Mouse (Mus musculus): Measurements from ENCODE around the gene Maob.

Gene Maob

DNA sequence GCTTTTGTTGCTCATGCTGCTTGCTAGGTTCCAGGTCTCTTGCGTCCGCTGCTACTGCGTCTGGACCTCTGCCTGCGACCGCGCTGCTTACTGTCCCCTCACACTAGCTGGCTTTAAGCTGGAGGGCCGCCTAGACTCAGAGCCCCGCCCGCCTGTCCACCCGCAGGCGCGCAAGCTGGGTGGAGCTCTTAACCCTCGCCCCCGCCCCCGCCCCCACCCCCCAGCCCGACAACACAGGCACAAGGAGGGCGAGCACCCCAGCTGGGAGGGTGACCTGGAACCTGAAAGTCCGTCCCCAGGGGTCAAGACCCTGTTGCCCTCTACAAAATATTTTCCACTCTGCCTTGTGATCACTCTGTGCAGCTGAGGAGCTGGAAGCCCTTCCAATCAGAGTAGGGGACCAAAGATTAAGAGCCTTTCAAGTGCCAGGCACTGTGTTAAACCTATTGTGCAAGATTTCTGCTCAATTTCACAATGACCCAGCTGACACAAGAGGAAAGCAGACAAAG is at the start of gene Maob:
Gene Maob, minus strand, starts transcription at position 106 of the 509 bp plus-strand sequence.
- peak; percentile 8 for DNase-seq

DNA sequence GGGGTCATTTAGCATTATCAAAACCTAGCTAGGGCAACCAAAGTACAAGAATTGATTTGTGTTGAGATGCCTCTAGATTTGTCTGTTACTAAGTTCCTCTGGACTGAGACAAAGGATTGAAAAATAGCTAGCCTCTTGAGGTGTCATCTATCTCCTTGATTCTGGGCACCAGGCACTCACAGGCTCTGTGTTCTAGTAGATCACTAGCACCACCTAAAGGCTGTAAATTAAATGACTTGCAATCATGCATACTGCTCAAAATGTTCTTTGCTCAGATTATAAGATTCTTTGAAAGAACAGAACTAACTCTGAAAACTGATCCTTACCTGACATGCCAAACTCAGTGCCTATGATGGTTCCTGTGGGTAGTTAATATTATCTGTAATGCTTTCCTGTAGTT is 43.1 kb upstream of the Maob start:
- DNase-seq, result no peak

DNA sequence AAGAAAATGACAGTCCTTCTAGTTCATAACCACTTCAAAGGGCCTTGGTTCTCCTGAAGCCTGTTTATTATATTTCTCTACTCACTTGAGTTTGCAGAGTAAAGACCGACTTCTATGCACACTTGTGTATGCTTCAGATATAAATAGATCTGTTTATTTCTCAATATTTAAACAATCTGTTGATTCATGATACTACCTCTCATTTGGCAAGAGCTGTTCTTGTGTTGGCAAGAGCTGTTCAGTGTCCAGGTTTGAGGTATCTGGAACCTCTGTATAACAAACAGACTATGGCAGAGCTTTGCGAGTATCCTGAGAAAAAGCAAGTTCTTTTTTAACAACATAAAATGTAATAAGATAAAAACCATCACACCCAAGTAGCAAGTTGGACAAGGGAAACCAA is 28.9 kb upstream of the Maob start:
- DNase-seq, result no peak

DNA sequence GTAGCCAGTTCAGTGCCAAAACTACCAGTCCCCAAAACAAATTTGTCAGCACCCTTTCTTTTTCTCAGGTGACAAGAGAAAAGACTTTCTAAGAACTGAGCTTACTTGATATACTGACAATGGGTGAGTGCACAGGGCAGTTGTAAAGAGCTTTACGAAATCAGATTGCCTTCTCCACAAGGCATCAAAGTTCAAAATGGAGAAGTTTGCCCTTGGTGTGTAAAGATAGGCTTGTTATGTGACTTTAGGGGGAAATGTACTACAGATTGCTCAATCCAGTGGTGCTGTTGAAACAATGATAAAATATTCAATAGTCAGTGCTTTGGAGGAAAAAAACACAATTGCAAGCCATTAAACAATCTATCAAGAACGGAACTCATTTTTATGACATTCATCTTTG is 24.3 kb upstream of the Maob start:
- no peak for DNase-seq

DNA sequence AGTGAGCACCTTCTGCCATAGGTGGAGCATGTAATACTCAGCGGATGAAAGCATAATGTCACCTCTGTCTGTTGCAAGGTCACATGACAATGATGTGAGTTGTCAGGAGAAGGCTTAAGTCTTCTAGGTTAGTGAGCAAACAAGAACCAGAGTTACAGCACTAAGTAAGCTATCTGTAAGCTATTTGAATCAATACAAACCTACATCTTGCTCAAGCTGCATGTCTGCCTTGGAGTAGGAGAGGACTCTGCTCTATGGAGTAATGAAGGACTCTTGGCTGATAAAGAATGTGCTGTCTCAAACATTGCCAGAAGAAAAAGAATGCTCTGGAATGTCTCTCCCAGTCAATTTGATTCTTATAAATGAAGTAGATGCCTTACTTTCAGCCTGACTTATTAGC is 20.1 kb upstream of the Maob start:
- DNase-seq, result no peak

DNA sequence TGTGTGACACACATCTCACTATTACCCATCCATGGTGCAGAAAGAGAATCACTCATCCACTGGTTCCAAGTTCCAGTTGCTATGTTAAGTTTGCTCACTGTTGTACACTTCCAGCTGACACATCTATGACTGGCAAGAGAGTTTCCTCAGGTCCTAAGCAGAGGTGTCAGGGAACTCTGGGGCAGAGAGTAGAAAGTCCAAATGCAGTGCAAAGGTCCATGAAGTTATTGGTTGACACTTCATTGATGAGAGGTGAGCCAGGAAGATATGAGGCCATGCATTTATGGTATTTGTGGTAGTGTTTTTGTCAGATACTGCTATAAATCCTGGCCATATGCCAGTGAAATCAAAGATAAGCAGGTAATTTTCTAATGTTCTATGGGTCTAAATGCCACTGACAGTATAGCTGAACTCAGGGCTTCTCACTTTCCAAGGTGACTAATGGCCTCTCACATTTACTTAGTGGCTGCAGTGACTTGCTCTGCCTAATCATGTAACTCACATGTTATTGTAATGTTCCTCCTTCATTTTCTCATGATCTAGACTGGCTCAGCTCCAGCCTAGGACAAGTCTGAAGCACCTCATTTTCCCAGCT is 19.4 kb upstream of the Maob start:
- no peak for DNase-seq

DNA sequence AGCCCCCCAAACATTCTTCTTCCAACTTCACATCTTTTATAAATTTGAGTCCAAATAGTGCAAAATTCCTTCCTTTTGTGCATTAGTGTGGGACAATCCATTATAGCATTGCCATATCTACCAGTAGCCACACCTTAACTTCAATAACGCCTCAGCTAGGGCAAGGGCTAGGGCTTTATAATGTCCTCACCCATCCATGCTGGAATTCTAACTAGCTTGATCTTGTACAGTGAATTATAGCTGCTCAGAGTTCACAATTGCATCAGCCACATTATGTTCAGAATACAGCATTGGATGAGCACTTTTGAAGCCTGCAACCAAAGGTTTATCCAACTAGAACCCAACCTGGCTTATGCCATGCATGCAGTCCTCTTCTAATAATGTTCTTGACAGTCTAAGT is 8.9 kb upstream of the Maob start:
- no peak for DNase-seq

DNA sequence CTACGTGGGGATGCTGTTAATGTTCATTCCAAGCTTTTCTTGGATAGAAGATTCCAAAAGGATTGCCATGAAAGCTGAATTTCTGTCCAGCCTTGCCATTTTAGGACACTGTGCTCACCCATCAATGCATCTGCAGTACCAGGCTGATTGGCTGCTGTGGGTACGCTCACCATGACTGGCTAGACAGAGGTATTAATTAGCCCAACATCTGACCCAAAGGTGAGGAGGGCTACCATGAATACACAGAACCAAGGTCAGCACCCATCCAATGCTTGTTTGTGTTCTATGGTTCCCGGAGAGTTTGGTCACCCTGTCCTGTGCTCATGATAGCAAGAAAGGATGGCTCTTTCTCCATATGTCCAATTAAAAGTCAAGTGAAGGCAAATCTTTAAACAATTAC is 1.2 kb downstream of the Maob start:
- no peak for DNase-seq

DNA sequence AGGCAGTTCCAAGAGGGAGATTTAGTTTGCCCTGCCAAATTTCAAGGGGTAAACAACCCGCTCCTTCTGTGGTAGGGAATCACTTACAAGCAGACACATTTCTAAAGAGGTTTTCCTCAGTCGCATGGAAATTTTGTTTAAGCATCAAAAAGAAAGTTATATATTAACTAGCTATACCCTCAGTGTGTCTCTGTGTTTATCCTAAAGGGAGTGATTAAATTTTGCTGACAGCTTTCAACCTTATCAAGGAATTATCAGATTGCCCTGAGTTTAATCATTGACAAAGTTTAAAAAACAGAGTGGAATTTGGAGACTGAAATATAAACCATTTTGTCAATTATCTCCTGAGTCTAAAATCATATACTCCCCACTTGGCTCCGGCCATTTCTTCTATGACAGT is 5.1 kb downstream of the Maob start:
- DNase-seq, result no peak

DNA sequence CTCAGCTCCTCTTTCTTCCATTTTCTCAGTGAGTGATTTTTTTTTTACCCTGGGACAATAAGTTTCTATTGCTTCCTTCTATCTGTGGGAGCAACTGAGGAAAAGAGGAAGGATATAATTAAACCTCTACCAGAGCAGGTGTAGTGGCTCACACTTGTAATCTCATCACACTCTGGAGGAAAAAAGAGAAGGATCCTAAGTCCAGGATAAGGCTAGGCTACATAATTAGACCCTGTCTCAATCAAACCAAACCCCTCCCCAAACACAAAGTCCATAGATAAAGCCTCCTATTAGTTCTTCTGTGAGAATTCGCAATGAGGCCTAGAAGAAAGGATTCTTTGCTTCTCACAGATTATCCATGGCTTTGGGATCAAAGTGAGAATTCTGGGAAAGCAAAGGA is 49.7 kb downstream of the Maob start:
- no peak for DNase-seq

DNA sequence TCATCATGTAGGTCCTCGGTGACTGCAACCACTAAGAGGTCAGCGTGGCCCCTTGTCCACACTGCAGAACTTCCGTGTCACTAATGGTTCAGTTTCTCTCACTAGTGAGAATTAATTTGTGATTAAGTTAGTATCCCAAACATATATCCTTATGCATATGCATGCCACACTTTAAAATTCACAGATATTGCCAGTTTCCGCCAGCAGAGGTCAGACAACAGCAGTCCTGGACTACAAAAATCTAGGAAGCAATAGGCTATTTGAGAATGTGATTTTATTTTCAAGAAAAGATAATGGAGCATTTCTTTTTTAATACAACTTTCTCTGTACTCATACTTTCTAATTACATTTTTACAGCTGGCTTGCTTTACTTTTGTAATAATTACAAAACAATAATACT is 51.0 kb downstream of the Maob start:
- DNase-seq, result peak; percentile 10

DNA sequence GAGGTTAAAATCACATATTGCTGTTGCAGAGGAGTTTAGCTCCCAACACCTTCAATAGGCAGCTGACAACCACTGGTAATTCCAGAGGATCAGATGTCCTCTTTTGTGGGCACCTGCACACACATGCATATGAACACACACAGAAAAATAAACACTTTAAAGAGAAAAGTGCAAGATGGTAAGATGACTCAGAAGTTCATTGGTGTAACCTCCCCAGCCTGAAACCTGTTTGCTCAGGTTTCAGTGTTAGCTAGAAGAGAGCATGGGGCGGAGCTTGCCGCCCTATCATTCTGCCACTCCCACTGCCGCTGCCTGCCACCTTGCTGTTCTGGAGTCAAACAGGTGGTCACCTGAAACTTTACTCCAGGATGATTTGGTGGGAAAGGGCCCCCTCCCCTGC is 55.7 kb downstream of the Maob start:
- DNase-seq, result no peak

DNA sequence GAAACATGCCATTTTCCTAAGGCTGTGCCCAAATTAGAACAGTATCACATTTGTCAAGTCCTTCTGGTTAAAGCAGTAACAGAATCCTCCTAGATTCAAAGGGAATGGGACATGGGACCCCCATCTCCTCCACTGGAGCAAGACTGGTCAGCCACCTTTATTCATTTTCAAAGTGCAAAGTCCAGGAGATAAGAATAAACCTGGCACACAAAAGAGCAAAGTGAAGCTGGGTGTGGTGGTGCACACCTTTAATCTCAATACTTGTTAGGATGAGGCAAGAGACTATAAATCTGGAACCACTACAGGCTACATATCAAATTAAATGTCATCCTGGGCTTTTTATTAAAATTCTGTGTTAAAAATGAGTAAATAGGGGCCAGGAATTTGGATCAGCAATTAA is 62.4 kb downstream of the Maob start:
- DNase-seq, result no peak

DNA sequence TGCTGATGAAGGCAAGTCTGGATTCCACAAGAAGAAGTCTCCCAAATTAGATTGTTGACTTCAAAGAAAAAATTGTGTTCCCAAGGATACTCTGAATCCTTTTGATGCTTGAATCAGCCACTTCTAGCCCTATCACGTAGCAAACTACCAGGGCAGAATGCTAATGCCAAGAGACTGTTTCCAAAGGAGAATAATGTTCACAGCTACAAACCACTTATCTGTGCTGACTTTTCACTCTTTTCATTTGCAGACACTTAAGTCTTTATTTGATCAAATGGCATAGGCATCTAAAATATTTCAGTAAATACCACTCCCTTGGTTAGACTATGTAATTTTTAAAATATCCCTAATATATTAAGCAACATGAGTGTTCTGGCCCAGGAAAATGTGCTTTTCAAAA is 68.2 kb downstream of the Maob start:
- no peak for DNase-seq

DNA sequence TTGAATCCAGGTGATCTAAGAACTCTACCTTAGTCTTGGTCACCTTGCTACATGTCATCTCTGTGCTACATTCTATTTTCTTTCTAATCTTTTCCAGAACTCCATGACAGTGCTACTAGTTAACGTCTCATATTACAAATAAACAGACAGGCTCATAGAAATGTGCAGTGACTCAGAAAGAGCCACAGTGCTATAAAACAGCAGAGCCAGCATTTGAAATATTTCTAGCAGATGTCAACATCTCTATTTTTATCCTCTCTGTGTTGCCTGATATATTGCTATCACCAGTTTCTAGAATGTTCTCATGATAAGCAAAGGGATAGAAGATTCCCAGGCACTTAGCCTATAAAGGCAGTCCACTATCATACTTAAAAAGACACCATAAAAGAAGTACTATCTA is 103.1 kb downstream of the Maob start:
- no peak for DNase-seq

DNA sequence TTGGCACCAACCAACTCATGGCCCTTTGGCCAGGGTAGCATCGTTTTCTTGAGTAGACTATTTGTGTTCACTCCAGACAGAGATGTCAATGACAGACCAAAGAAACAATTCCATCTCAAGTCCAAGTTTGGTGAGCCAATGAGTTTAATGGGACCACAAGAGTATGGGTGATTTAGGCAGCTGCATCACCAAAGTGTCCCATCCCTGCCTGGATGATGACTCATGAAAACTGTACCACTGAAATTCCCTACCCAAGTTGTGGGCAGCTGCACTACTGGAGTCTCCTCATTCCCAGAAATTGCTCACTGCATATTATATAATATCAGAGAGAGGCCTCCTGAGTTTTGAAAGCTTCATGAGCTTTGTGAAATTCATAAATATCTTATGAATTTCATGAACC is 111.1 kb downstream of the Maob start:
- no peak for DNase-seq

All from right cerebral cortex, postnatal 4 days (tissue).